Mouse (Mus musculus) ES-E14 (cell line): ENCODE measurements at regions not wholly inside any gene's neighbourhood (a gene's known extent, or its start where the extent isn't known, plus 50 kb on each side); places are given as distances from the start of the nearest gene placed in this dataset.

Experiments used
- DNase-seq: peaks from one replicate; pipeline ENCODE4 v3.0.0-alpha.2; 2013; ENCODE audit warnings: low read depth, low spot score
- H3K27ac ChIP-seq: 2 replicates; pipeline ENCODE4 v1.5.1; 2012; ENCODE audit warnings: low read depth, mild to moderate bottlenecking, low read length, moderate library complexity, mixed read lengths; ENCODE audit not compliant: poor library complexity, insufficient read depth, severe bottlenecking
- H3K36me3 ChIP-seq: 2 replicates; pipeline ENCODE4 v1.6.1; 2012; ENCODE audit warnings: mild to moderate bottlenecking, low read length, moderate library complexity, mixed read lengths; ENCODE audit not compliant: control insufficient read depth, poor library complexity, insufficient read depth, severe bottlenecking
- H3K4me1 ChIP-seq, 2 experiments: fragments of 150-350 bp in 1 of 2; sonication (generic) in 1 of 2; 2 replicates each; pipeline ENCODE4 v1.6.1; 2012; ENCODE audit warnings: low read length in 2 of 2, mild to moderate bottlenecking in 1 of 2, mixed read lengths in 1 of 2; ENCODE audit not compliant: control insufficient read depth in 2 of 2, insufficient read depth in 2 of 2, poor library complexity in 1 of 2
- H3K4me3 ChIP-seq, 2 experiments: fragments of 150-350 bp in 1 of 2; sonication (generic) in 1 of 2; 2 replicates each; pipeline ENCODE4 v1.5.1; 2012; ENCODE audit warnings: low read length in 2 of 2, low read depth in 1 of 2, mild to moderate bottlenecking in 1 of 2, mixed read lengths in 1 of 2; ENCODE audit not compliant: insufficient read depth in 1 of 2, poor library complexity in 1 of 2, severe bottlenecking in 1 of 2
- H3K9ac ChIP-seq: 2 replicates; pipeline ENCODE4 v1.6.1; 2012; ENCODE audit warnings: low read depth, mild to moderate bottlenecking, low read length, mixed read lengths; ENCODE audit not compliant: poor library complexity, insufficient read depth, severe bottlenecking
- H3K9me3 ChIP-seq: fragments of 150-350 bp; sonication (generic); 2 replicates; pipeline ENCODE4 v1.6.1; 2012; ENCODE audit warnings: low read depth, mild to moderate bottlenecking, low read length; ENCODE audit not compliant: control insufficient read depth, insufficient read depth
- CHD2 ChIP-seq: IDR thresholded peaks from 2 replicates; pipeline ENCODE4 v1.6.1; 2014; ENCODE audit warnings: mild to moderate bottlenecking, low read depth, low read length, inconsistent platforms
- HCFC1 ChIP-seq: IDR thresholded peaks from 2 replicates; pipeline ENCODE4 v1.6.1; 2012; ENCODE audit warnings: low read length, inconsistent platforms, borderline replicate concordance; ENCODE audit not compliant: insufficient read depth
- MAFK ChIP-seq: IDR thresholded peaks from 2 replicates; pipeline ENCODE4 v1.6.1; 2014; ENCODE audit warnings: mild to moderate bottlenecking, low read depth, low read length, inconsistent platforms; ENCODE audit not compliant: insufficient read depth
- ZC3H11A ChIP-seq: IDR thresholded peaks from 2 replicates; pipeline ENCODE4 v1.6.1; 2012; ENCODE audit warnings: low read depth, mild to moderate bottlenecking, inconsistent platforms, low read length, borderline replicate concordance
- ZNF384 ChIP-seq: IDR thresholded peaks from 2 replicates; pipeline ENCODE4 v1.6.1; 2012; ENCODE audit warnings: low read depth, low read length, inconsistent platforms
- in situ Hi-C, 2 experiments: fragments of 600-800 bp; cut with MboI; formaldehyde crosslinking; loops; one replicate each; pipeline ENCODE4 v1.15.1; 2025; ENCODE audit warnings: low sequenced_read_pairs in 2 of 2, inconsistent platforms in 1 of 2; ENCODE audit not compliant: unreplicated experiment in 2 of 2

- H3K27ac ChIP-seq = no peak overlapping the region
- in situ Hi-C loops = no loop called here
These were observed 57.7 kb upstream of the Thrb start for GRCm38 (mm10) chr14:17602357-17602756.

DNA sequence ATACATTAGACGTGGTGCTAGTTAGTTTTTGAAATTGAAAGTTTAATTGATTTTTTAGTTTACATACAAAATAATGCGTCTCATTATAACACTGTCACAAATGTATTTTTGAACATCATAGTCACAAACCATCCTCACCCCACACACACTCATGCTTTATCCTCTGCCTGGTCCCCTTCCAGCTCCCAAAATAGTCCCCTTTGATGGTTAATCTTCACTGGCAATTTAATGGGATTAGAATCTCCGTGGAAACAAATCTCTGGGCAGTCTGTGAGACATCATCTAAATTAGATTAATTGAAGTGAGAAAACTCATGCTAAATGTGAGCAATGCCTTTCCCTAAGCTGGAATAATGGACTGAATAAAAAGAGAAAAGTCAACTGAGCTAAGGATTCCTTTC, 54.0 kb upstream of the Thrb start:
- TF ChIP-seq ZC3H11A = no peak
- no peak for TF ChIP-seq HCFC1
- no peak for TF ChIP-seq CHD2
- DNase-seq = no peak
- in situ Hi-C loops = no loop called here
- Histone ChIP-seq H3K4me3 (no peak overlapping the region), H3K9me3 (no peaks in the 10 kb centered on the region), H3K36me3 (no peaks in the 10 kb centered on the region), H3K27ac (no peak overlapping the region), H3K4me1 (no peaks in the 10 kb centered on the region), H3K9ac (no peak overlapping the region)

More at GRCm38 (mm10) chr14:17602357-17602756, 57.7 kb upstream of the Thrb start:
- H3K36me3 ChIP-seq = no peaks in the 10 kb centered on the region
- H3K9me3 ChIP-seq = no peaks in the 10 kb centered on the region
- DNase-seq = no peak
- TF ChIP-seq HCFC1 (no peak), ZC3H11A (no peak), ZNF384 (no peak), MAFK (no peak)
- H3K4me3 ChIP-seq = no peak overlapping the region
- no peaks in the 10 kb centered on the region for H3K4me1 ChIP-seq
- H3K9ac ChIP-seq = no peak overlapping the region

GRCm38 (mm10) chr14:17607186-17607585, 52.9 kb upstream of the Thrb start:
- H3K9me3 ChIP-seq = no peaks in the 10 kb centered on the region
- TF ChIP-seq CHD2 = no peak
- no peak for TF ChIP-seq ZC3H11A
- no peak for TF ChIP-seq HCFC1
- no peak for TF ChIP-seq MAFK
- no peak for TF ChIP-seq ZNF384
- no peak for DNase-seq
- in situ Hi-C loops = no loop called here
- H3K4me1 ChIP-seq = no peaks in the 10 kb centered on the region
- H3K36me3 ChIP-seq = no peaks in the 10 kb centered on the region
- H3K27ac ChIP-seq = no peak overlapping the region
- H3K4me3 ChIP-seq = no peak overlapping the region
- H3K9ac ChIP-seq = no peak overlapping the region
